Mouse (Mus musculus) G1E (cell line): ENCODE measurements at regions not wholly inside any gene's neighbourhood (a gene's known extent, or its start where the extent isn't known, plus 50 kb on each side); places are given as distances from the start of the nearest gene placed in this dataset.

Source experiments
- CTCF ChIP-seq: IDR thresholded peaks from 2 replicates; pipeline ENCODE4 v1.5.1; 2012; ENCODE audit warnings: low read depth, low read length, inconsistent platforms, mixed read lengths
- GATA1 ChIP-seq: IDR thresholded peaks from 2 replicates; pipeline ENCODE4 v1.6.1; 2012; ENCODE audit warnings: borderline replicate concordance, low read length, inconsistent platforms, mixed read lengths
- POLR2AphosphoS5 ChIP-seq: IDR thresholded peaks from 2 replicates; pipeline ENCODE4 v1.6.1; 2012; ENCODE audit warnings: low read depth, low read length, inconsistent platforms; ENCODE audit not compliant: insufficient replicate concordance
- TAL1 ChIP-seq: conservative IDR thresholded peaks from 2 replicates; pipeline ENCODE4 v1.6.1; 2012; ENCODE audit warnings: low read depth, low read length, inconsistent platforms, mixed read lengths

- TF ChIP-seq CTCF: no peak
- TF ChIP-seq TAL1: no peak
- TF ChIP-seq GATA1: no peak
- no peak for TF ChIP-seq POLR2AphosphoS5
Observed at GRCm38 (mm10) chr4:55924974-55925373, 392.7 kb upstream of the Klf4 start.
